Mouse (Mus musculus) gastrocnemius, adult 2 months (tissue): ENCODE data around the gene Tusc2. TPM values are rescaled to one million over a fixed set of nuclear protein-coding genes. Genes with fewer than 3 reads are reported as not detected.
A peak's percentile ranks its signal among the peaks of the same experiment; 100 is the strongest.

Experiments
- DNase-seq: peaks from one replicate; pipeline ENCODE4 v3.0.0; 2022
- H3K27ac ChIP-seq: fragments of 200-600 bp; 2 replicates; pipeline ENCODE4 v1.8.1; 2022; ENCODE audit warnings: mild to moderate bottlenecking
- H3K4me3 ChIP-seq: fragments of 200-600 bp; 2 replicates; pipeline ENCODE4 v1.8.1; 2022; ENCODE audit warnings: mild to moderate bottlenecking, moderate library complexity
- CTCF ChIP-seq: fragments of 200-600 bp; IDR thresholded peaks from 2 replicates; pipeline ENCODE4 v1.8.1; 2022; ENCODE audit warnings: antibody characterized with exemption, mild to moderate bottlenecking, moderate library complexity
- intact Hi-C: fragments of 180-260 bp; cut with DNase I; formaldehyde crosslinking; loops from one replicate; pipeline ENCODE4 v1.15.1; 2025
- total RNA-seq, 2 experiments: library from RNA; stranded (reverse); gene quantifications; 2 replicates each; pipeline ENCODE4 v1.2.3; 2021

The Tusc2 gene
- total RNA-seq, 2 experiments from 2014 or later: 35.6 to 35.7 TPM

- Histone ChIP-seq H3K4me3 (no peak overlapping the region), H3K27ac (0 out of 2 replicates have a peak overlapping the region, but pooled peaks have one; percentile 6)
- intact Hi-C loops: no loop called here
- no peak for TF ChIP-seq CTCF
- DNase-seq: no peak
These were observed 52.0 kb downstream of the Tusc2 start for GRCm38 (mm10) chr9:107615035-107615434.

Other genes starting within 250 kb of the Tusc2 start
- gene Hemk1, start 224.9 kb upstream of the Tusc2 start, total RNA-seq: 10 to 100 TPM; 11.6 to 14.4 TPM
- 10 to 100 TPM; 37.9 to 49.6 TPM for gene 6430571L13Rik, start 222.7 kb upstream of the Tusc2 start, total RNA-seq
- gene Cacna2d2, start 163.6 kb upstream of the Tusc2 start, total RNA-seq: under 1 TPM; 0.28 to 0.73 TPM
- gene Tmem115, start 29.3 kb upstream of the Tusc2 start, total RNA-seq: 10 to 100 TPM; 16.6 to 17.3 TPM
- 1 to 10 TPM; 3.1 TPM for gene Cyb561d2, start 21.1 kb upstream of the Tusc2 start, total RNA-seq
- gene Nprl2, start 21.0 kb upstream of the Tusc2 start, total RNA-seq: 10 to 100 TPM in 1 of 2 experiments, 1 to 10 TPM in 1; 9.7 to 11.5 TPM
- under 1 TPM in 1 of 2 experiments, not detected in 1; 0.53 TPM for gene Zmynd10, start 16.0 kb upstream of the Tusc2 start, total RNA-seq
- 10 to 100 TPM; 14.0 to 14.3 TPM for gene Rassf1, start 11.7 kb upstream of the Tusc2 start, total RNA-seq
- gene Hyal2, start 4.7 kb downstream of the Tusc2 start, total RNA-seq: 10 to 100 TPM; 11.3 to 19.9 TPM
- gene Hyal1, start 13.7 kb downstream of the Tusc2 start, total RNA-seq: 1 to 10 TPM; 1.6 to 2.4 TPM
- gene Naa80, start 15.6 kb downstream of the Tusc2 start, total RNA-seq: 10 to 100 TPM; 11.8 to 14.7 TPM
- gene Hyal3, start 17.6 kb downstream of the Tusc2 start, total RNA-seq: under 1 TPM; 0.22 to 0.33 TPM
- gene Ifrd2, start 24.4 kb downstream of the Tusc2 start, total RNA-seq: 10 to 100 TPM; 48.5 to 50.4 TPM
- 10 to 100 TPM; 11.2 to 17.9 TPM for gene Sema3b, start 46.0 kb downstream of the Tusc2 start, total RNA-seq
- 10 to 100 TPM; 59.9 to 77.7 TPM for gene Gnai2, start 72.1 kb downstream of the Tusc2 start, total RNA-seq
- gene Slc38a3, start 106.3 kb downstream of the Tusc2 start, total RNA-seq: 10 to 100 TPM; 60.8 to 94.7 TPM
- not detected for gene Gnat1, start 116.5 kb downstream of the Tusc2 start, total RNA-seq
- 1 to 10 TPM; 6.3 to 9.2 TPM for gene Sema3f, start 147.2 kb downstream of the Tusc2 start, total RNA-seq
- 10 to 100 TPM; 46.4 to 49.6 TPM for gene Rbm5, start 207.7 kb downstream of the Tusc2 start, total RNA-seq